14 mouse cellular contexts compared by ENCODE assay signal in genomic region chr14:30622130-30622529, GRCm38 (mm10). TPM values are rescaled to one million over a fixed set of nuclear protein-coding genes. Genes with fewer than 3 reads are reported as not detected.
A peak's percentile ranks its signal among the peaks of the same experiment; 100 is the strongest.
DNase-seq lines count a peak whose midpoint lies in the region; ATAC-seq and TF ChIP-seq lines count a peak whose summit lies in the region.
"Had no signal": no experiment of that assay in that cellular context is flagged by ENCODE, and none has a peak within 500 bp of the region (broad histone marks: within the 10 kb centered on the region; RNA-seq: fewer than 3 reads in every experiment).

No protein-coding gene starts in this region.

- WGBS in lung, embryonic 14.5 days, result 78% methylated on average over 7 of the region's 7 CpGs

- H3K27ac ChIP-seq in lung, embryonic 14.5 days (ENCODE audit: low read depth), result 0 out of 2 replicates have a peak overlapping the region, but pooled peaks have one; percentile 8
- H3K27ac ChIP-seq: liver, embryonic 15.5 days; midbrain, embryonic 13.5 days had no signal

- no peak overlapping the region for H3K4me2 ChIP-seq in lung, embryonic 14.5 days
- H3K4me2 ChIP-seq: liver, embryonic 15.5 days; midbrain, embryonic 13.5 days had no signal

- no peak overlapping the region for H3K9ac ChIP-seq in lung, embryonic 14.5 days
- H3K9ac ChIP-seq: liver, embryonic 15.5 days; midbrain, embryonic 13.5 days had no signal

- H3K36me3 ChIP-seq in megakaryocyte, embryonic 14.5 days (replicated peaks; ENCODE audit: low read length), result peaks cover 66% of the 10 kb centered on the region
- H3K36me3 ChIP-seq in lung, embryonic 14.5 days (ENCODE audit: insufficient read depth), result 0 out of 2 replicates have a peak, but pooled peaks cover 4% of the 10 kb centered on the region
- H3K36me3 ChIP-seq: liver, embryonic 15.5 days; midbrain, embryonic 13.5 days had no signal

- H3K9me3 ChIP-seq in megakaryocyte, embryonic 14.5 days, result no peaks in the 10 kb centered on the region
- H3K9me3 ChIP-seq in lung, embryonic 14.5 days (ENCODE audit: low read depth, low read length), result no peaks in the 10 kb centered on the region
- H3K9me3 ChIP-seq: liver, embryonic 15.5 days; midbrain, embryonic 13.5 days had no signal

- no peaks in the 10 kb centered on the region for H3K27me3 ChIP-seq in megakaryocyte, embryonic 14.5 days (replicated peaks)
- no peaks in the 10 kb centered on the region for H3K27me3 ChIP-seq in lung, embryonic 14.5 days (ENCODE audit: insufficient read depth, low read length)

- peaks cover 90% of the 10 kb centered on the region for H3K4me1 ChIP-seq in megakaryocyte, embryonic 14.5 days
- no peaks in the 10 kb centered on the region for H3K4me1 ChIP-seq in lung, embryonic 14.5 days (ENCODE audit: insufficient read depth)

- peak; percentile 25 to 46 for DNase-seq in cerebellum, adult 18-20 months
- no peak for DNase-seq in cerebellum, adult 9-10 months
- no peak for DNase-seq in lung, embryonic 14.5 days
- peak; percentile 26 for DNase-seq in testis, postnatal 14 days (ENCODE audit: low spot score)
- no peak for DNase-seq in urinary bladder, postnatal 25 days (ENCODE audit: low spot score)
- DNase-seq in adrenal gland, adult 18-20 months (ENCODE audit: low spot score in 2 of 2), result no peak
- DNase-seq: embryo, embryonic 11 days; heart, adult 18-20 months; heart, postnatal 10 days; retina, postnatal 1 day had no signal

- no peak for TF ChIP-seq CTCF in lung, embryonic 14.5 days (IDR thresholded peaks at IDR 0.05; ENCODE audit: low read depth)

- peak overlapping the region; percentile 89 for H3K4me3 ChIP-seq in megakaryocyte, embryonic 14.5 days (replicated peaks)
- H3K4me3 ChIP-seq in lung, embryonic 14.5 days (ENCODE audit: low read depth, low read length), result no peak overlapping the region
- H3K4me3 ChIP-seq: liver, embryonic 15.5 days; midbrain, embryonic 13.5 days had no signal

- no peak for ATAC-seq in megakaryocyte, adult 5-6 weeks (ENCODE audit: poor library complexity, severe bottlenecking)
- no peak for ATAC-seq in lung, embryonic 14.5 days (ENCODE audit: insufficient read depth)
- ATAC-seq: midbrain, embryonic 13.5 days had no signal

RNA-seq across cellular contexts. Expression of gene Prkcd, which starts 3.9 kb away (rescaled TPM):
- polyA plus RNA-seq in megakaryocyte, embryonic 14.5 days (2012; ENCODE audit: insufficient read depth, low replicate concordance), result 32.1 and 64.4 TPM in 2 replicates
- 274 and 291 TPM in 2 replicates for total RNA-seq in megakaryocyte, adult 5-6 weeks (2015)
- total RNA-seq in megakaryocyte, adult 5-6 weeks (2017), result 424 and 451 TPM in 2 replicates
- 48.9 and 54.0 TPM in 2 replicates for polyA plus RNA-seq in lung, embryonic 14.5 days (2014; fragmentation: Nextera tagmentation; extraction: Ambion mirVana)
- 100 to 1,000 TPM; 123 to 353 TPM for total RNA-seq in adrenal gland, adult 18-20 months (2021)

RNA-seq across cellular contexts. Expression of gene Rft1, which starts 32.0 kb away (rescaled TPM):
- 2.6 and 9.1 TPM in 2 replicates for polyA plus RNA-seq in megakaryocyte, embryonic 14.5 days (2012; ENCODE audit: insufficient read depth, low replicate concordance)
- 7.4 and 11.0 TPM in 2 replicates for total RNA-seq in megakaryocyte, adult 5-6 weeks (2015)
- total RNA-seq in megakaryocyte, adult 5-6 weeks (2017), result 12.8 TPM in 2 replicates
- polyA plus RNA-seq in lung, embryonic 14.5 days (2014; fragmentation: Nextera tagmentation; extraction: Ambion mirVana), result 16.9 and 18.0 TPM in 2 replicates
- total RNA-seq in adrenal gland, adult 18-20 months (2021), result 10 to 100 TPM; 20.8 to 35.3 TPM

Comparison
In these comparisons a context has a peak if more than half of its experiments do, and no peak if none do; other contexts are left out.
1. DNase-seq: peak in cerebellum, adult 18-20 months (2 of 2) and testis, postnatal 14 days (single experiment); none in cerebellum, adult 9-10 months (single experiment), lung, embryonic 14.5 days (single experiment), urinary bladder, postnatal 25 days (single experiment) and adrenal gland, adult 18-20 months (0 of 2).